Mouse (Mus musculus) lung, embryonic 14.5 days (tissue): ENCODE measurements around the gene Hoxa6. TPM values are rescaled to one million over a fixed set of nuclear protein-coding genes. Genes with fewer than 3 reads are reported as not detected.

Experiments
- ATAC-seq: fragments of 200-750 bp; cut with Nextera tagmentation; 2 replicates; pipeline ENCODE4 v1.8.0; 2017; ENCODE audit warnings: mild to moderate bottlenecking, moderate TSS enrichment, moderate library complexity; ENCODE audit not compliant: insufficient read depth
- DNase-seq: peaks from one replicate; pipeline ENCODE4 v3.0.0-alpha.2; 2015
- H3K27ac ChIP-seq: fragments of 300-500 bp; sonication (generic); 2 replicates; pipeline ENCODE4 v1.5.1; 2014; ENCODE audit warnings: low read depth, mild to moderate bottlenecking, moderate library complexity
- H3K27me3 ChIP-seq: fragments of 300-500 bp; sonication (generic); 2 replicates; pipeline ENCODE4 v1.6.1; 2014; ENCODE audit warnings: low read length, control low read depth; ENCODE audit not compliant: insufficient read depth
- H3K36me3 ChIP-seq: fragments of 300-500 bp; sonication (generic); 2 replicates; pipeline ENCODE4 v1.6.1; 2014; ENCODE audit warnings: control low read depth; ENCODE audit not compliant: insufficient read depth
- H3K4me1 ChIP-seq: fragments of 300-500 bp; sonication (generic); 2 replicates; pipeline ENCODE4 v1.6.1; 2014; ENCODE audit warnings: antibody characterized with exemption, control low read depth; ENCODE audit not compliant: insufficient read depth
- H3K4me2 ChIP-seq: fragments of 300-500 bp; sonication (generic); 2 replicates; pipeline ENCODE4 v1.6.1; 2014; ENCODE audit warnings: mild to moderate bottlenecking
- H3K4me3 ChIP-seq: fragments of 300-500 bp; sonication (generic); 2 replicates; pipeline ENCODE4 v1.5.1; 2014; ENCODE audit warnings: low read depth, low read length
- H3K9ac ChIP-seq: fragments of 300-500 bp; sonication (generic); 2 replicates; pipeline ENCODE4 v1.6.1; 2014
- H3K9me3 ChIP-seq: fragments of 300-500 bp; sonication (generic); 2 replicates; pipeline ENCODE4 v1.6.1; 2016; ENCODE audit warnings: low read depth, low read length, control low read depth
- CTCF ChIP-seq: IDR thresholded peaks from 2 replicates; pipeline ENCODE4 v1.5.1; 2016; ENCODE audit warnings: antibody characterized with exemption, low read depth
- WGBS: fragments of 180-500 bp; shearing (Covaris S2); extraction: QIAGEN DNeasy Blood & Tissue Kit; methylation state at CpG from one replicate; pipeline ENCODE4 v1.1.7; 2014; 5-methylcytosine and 5-hydroxymethylcytosine counted together
- polyA plus RNA-seq: library from polyadenylated mRNA; unstranded; fragments of >200 nt; fragmentation: Nextera tagmentation; extraction: Ambion mirVana; gene quantifications from 2 replicates; pipeline ENCODE4 v1.2.1, GENCODE M21; 2014

The Hoxa6 gene
- polyA plus RNA-seq, 1 experiment from 2014 or later = 5.1 TPM

GRCm38 (mm10) chr6:52249826-52250225 is 41.3 kb upstream of the Hoxa6 start:
- no peak for TF ChIP-seq CTCF
- ATAC-seq (no peak), DNase-seq (no peak)
- Histone ChIP-seq H3K4me2 (no peak overlapping the region), H3K27me3 (peaks cover 99% of the 10 kb centered on the region), H3K4me3 (no peak overlapping the region), H3K36me3 (no peaks in the 10 kb centered on the region), H3K9me3 (no peaks in the 10 kb centered on the region), H3K4me1 (no peaks in the 10 kb centered on the region), H3K27ac (no peak overlapping the region), H3K9ac (no peak overlapping the region)
- WGBS = 4% methylated on average over 4 of the region's 4 CpGs

- Histone ChIP-seq H3K4me3 (no peak overlapping the region), H3K9me3 (no peaks in the 10 kb centered on the region), H3K27me3 (peaks cover 99% of the 10 kb centered on the region), H3K36me3 (no peaks in the 10 kb centered on the region), H3K9ac (no peak overlapping the region), H3K4me1 (no peaks in the 10 kb centered on the region), H3K4me2 (no peak overlapping the region), H3K27ac (no peak overlapping the region)
- ATAC-seq = no peak
- DNase-seq = no peak
- TF ChIP-seq CTCF = no peak
- WGBS = under 1% methylated on average over 16 of the region's 16 CpGs
Measured at GRCm38 (mm10) chr6:52249415-52249738, 40.9 kb upstream of the Hoxa6 start.

- Histone ChIP-seq H3K9me3 (no peaks in the 10 kb centered on the region), H3K36me3 (no peaks in the 10 kb centered on the region), H3K9ac (no peak overlapping the region), H3K27ac (no peak overlapping the region), H3K4me2 (no peak overlapping the region), H3K27me3 (peaks cover 99% of the 10 kb centered on the region), H3K4me1 (no peaks in the 10 kb centered on the region), H3K4me3 (no peak overlapping the region)
- TF ChIP-seq CTCF = no peak
- no peak for ATAC-seq
- 2% methylated on average over 27 of the region's 27 CpGs for WGBS
- no peak for DNase-seq
Measured at GRCm38 (mm10) chr6:52248638-52249414, 40.3 kb upstream of the Hoxa6 start.

GRCm38 (mm10) chr6:52247766-52248637 is 39.5 kb upstream of the Hoxa6 start:
- DNase-seq (no peak), ATAC-seq (no peak)
- Histone ChIP-seq H3K36me3 (no peaks in the 10 kb centered on the region), H3K9me3 (no peaks in the 10 kb centered on the region), H3K4me2 (no peak overlapping the region), H3K4me1 (no peaks in the 10 kb centered on the region), H3K4me3 (no peak overlapping the region), H3K27me3 (peaks cover 99% of the 10 kb centered on the region), H3K27ac (no peak overlapping the region), H3K9ac (no peak overlapping the region)
- no peak for TF ChIP-seq CTCF
- 2% methylated on average over 23 of the region's 23 CpGs for WGBS

DNA sequence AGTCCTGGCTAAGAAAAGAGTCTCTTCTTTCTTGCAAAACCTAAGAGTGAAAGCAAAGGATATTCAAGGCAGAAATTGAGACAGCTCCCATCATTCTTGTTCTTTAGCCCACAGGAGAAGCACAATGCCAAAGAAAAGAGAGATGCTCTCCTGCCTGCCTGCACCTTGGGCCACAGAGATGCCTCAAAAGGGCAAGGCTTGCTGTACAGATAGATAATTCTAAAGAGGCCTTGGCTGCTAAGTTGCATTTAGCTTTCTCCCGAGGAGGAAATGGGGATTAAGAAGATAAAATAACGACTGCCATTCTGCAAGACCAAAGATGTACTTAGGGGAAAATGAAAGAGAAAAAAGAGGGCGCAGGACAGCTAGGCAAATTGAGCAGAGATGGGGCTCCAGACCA is 38.4 kb upstream of the Hoxa6 start:
- Histone ChIP-seq H3K27me3 (peaks cover 99% of the 10 kb centered on the region), H3K9me3 (no peaks in the 10 kb centered on the region), H3K27ac (no peak overlapping the region), H3K4me1 (no peaks in the 10 kb centered on the region), H3K4me3 (no peak overlapping the region), H3K36me3 (no peaks in the 10 kb centered on the region), H3K4me2 (no peak overlapping the region; the same call in 1 of the 2 replicates), H3K9ac (no peak overlapping the region)
- DNase-seq (no peak), ATAC-seq (no peak)
- TF ChIP-seq CTCF = no peak
- WGBS = 6% methylated on average over 3 of the region's 3 CpGs

- Histone ChIP-seq H3K27ac (no peak overlapping the region), H3K9me3 (no peaks in the 10 kb centered on the region), H3K4me2 (no peak overlapping the region; the same call in 1 of the 2 replicates), H3K27me3 (peaks cover 99% of the 10 kb centered on the region), H3K36me3 (no peaks in the 10 kb centered on the region), H3K4me3 (peak overlapping the region; percentile 17; the same call in 1 of the 2 replicates), H3K4me1 (no peaks in the 10 kb centered on the region), H3K9ac (no peak overlapping the region)
- ATAC-seq = no peak
- TF ChIP-seq CTCF = no peak
- no peak for DNase-seq
- under 1% methylated on average over 26 of the region's 26 CpGs for WGBS
Measured at GRCm38 (mm10) chr6:52246403-52246803, 37.9 kb upstream of the Hoxa6 start.

DNA sequence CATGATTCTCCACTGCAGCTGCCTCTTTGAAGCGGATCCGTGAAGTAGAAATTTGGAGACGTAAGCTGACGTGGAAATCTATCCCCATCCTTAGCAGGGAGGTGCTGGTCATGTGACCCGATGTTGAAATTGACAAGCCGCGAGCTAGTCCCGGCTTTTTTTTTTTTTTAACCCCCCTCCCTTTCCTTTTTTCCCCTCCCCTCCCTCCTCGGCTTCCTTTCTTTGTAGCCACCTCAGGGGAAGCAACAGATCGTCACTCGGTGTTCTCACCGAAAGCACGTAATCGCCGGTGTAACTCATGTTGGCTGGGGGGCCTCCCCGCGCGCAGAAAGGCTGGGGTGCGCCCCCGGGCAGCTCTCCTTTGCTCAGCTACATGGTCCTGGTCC is 37.2 kb upstream of the Hoxa6 start, which contains the start of gene Hoxa11:
TSS of gene Hoxa11 (minus strand) at position 54 of the 386 bp plus-strand sequence.
- Histone ChIP-seq H3K9me3 (no peaks in the 10 kb centered on the region), H3K27me3 (peaks cover 99% of the 10 kb centered on the region), H3K4me3 (peak within 1 kb of the TSS; percentile 17; the same call in 1 of the 2 replicates), H3K27ac (no peak within 1 kb of the TSS), H3K4me2 (peak within 1 kb of the TSS; percentile 20; the same call in 1 of the 2 replicates), H3K36me3 (no peaks in the 10 kb centered on the region), H3K4me1 (no peaks in the 10 kb centered on the region), H3K9ac (no peak within 1 kb of the TSS)
- DNase-seq (no peak), ATAC-seq (no peak)
- TF ChIP-seq CTCF = no peak
- WGBS = under 1% methylated on average over 20 of the region's 20 CpGs
